Mouse (Mus musculus) myocyte (in vitro differentiated cells): ENCODE measurements around the gene Xylt1. TPM values are rescaled to one million over a fixed set of nuclear protein-coding genes. Genes with fewer than 3 reads are reported as not detected.

Source experiments
- H3K27me3 ChIP-seq: one replicate; pipeline ENCODE4 v1.6.1; 2011; ENCODE audit not compliant: control insufficient read depth, insufficient read depth, insufficient read length
- H3K36me3 ChIP-seq: one replicate; pipeline ENCODE4 v1.6.1; 2011; ENCODE audit not compliant: control insufficient read depth, insufficient read depth
- H3K4me2 ChIP-seq: one replicate; pipeline ENCODE4 v1.6.1; 2011; ENCODE audit warnings: low read depth, control low read depth
- H3K4me3 ChIP-seq: one replicate; pipeline ENCODE4 v1.5.1; 2011; ENCODE audit warnings: mild to moderate bottlenecking, control low read depth, moderate library complexity
- H3K79me2 ChIP-seq: one replicate; pipeline ENCODE4 v1.6.1; 2011; ENCODE audit not compliant: control insufficient read depth, insufficient read depth
- H3ac ChIP-seq: one replicate; pipeline ENCODE4 v1.6.1; 2011; ENCODE audit not compliant: control insufficient read depth, insufficient read length
- CEBPB ChIP-seq: IDR thresholded peaks from 2 replicates; pipeline ENCODE4 v1.6.1; 2011; ENCODE audit warnings: mild to moderate bottlenecking, moderate library complexity; ENCODE audit not compliant: poor library complexity, insufficient read depth, severe bottlenecking
- E2F4 ChIP-seq: IDR thresholded peaks from one replicate; pipeline ENCODE4 v1.6.1; 2011; ENCODE audit warnings: mild to moderate bottlenecking, control low read depth, moderate library complexity; ENCODE audit not compliant: insufficient read depth
- MAX ChIP-seq: IDR thresholded peaks from one replicate; pipeline ENCODE4 v1.6.1; 2011; ENCODE audit warnings: low read depth, mild to moderate bottlenecking, control low read depth
- MYOD1 ChIP-seq, 3 experiments: IDR thresholded peaks; one replicate each; pipeline ENCODE4 v1.6.1; 2011; ENCODE audit warnings: control low read depth in 2 of 3, low read depth in 2 of 3, mild to moderate bottlenecking in 2 of 3, moderate library complexity in 1 of 3; ENCODE audit not compliant: insufficient read length in 2 of 3, control insufficient read depth in 1 of 3
- MYOG ChIP-seq, 3 experiments: IDR thresholded peaks; one replicate each; pipeline ENCODE4 v1.6.1; 2011; ENCODE audit warnings: control low read depth in 2 of 3, low read depth in 2 of 3, mild to moderate bottlenecking in 2 of 3; ENCODE audit not compliant: insufficient read length in 2 of 3, control insufficient read depth in 1 of 3, insufficient read depth in 1 of 3
- POLR2A ChIP-seq: IDR thresholded peaks from one replicate; pipeline ENCODE4 v1.6.1; 2011; ENCODE audit warnings: low read depth, mild to moderate bottlenecking, control low read depth, moderate library complexity; ENCODE audit not compliant: insufficient read length
- POLR2AphosphoS2 ChIP-seq: IDR thresholded peaks from one replicate; pipeline ENCODE4 v1.6.1; 2011; ENCODE audit warnings: low read depth, control low read depth; ENCODE audit not compliant: insufficient read length
- REST ChIP-seq: IDR thresholded peaks from one replicate; pipeline ENCODE4 v1.6.1; 2011; ENCODE audit warnings: mild to moderate bottlenecking, control low read depth, moderate library complexity; ENCODE audit not compliant: insufficient read depth, insufficient read length
- SRF ChIP-seq: IDR thresholded peaks from one replicate; pipeline ENCODE4 v1.6.1; 2011; ENCODE audit warnings: low read depth; ENCODE audit not compliant: control insufficient read depth, insufficient read length
- TCF12 ChIP-seq: IDR thresholded peaks from one replicate; pipeline ENCODE4 v1.6.1; 2011; ENCODE audit warnings: mild to moderate bottlenecking, control low read depth; ENCODE audit not compliant: poor library complexity, insufficient read depth, severe bottlenecking
- TCF3 ChIP-seq: IDR thresholded peaks from one replicate; pipeline ENCODE4 v1.6.1; 2011; ENCODE audit warnings: low read depth, control low read depth; ENCODE audit not compliant: insufficient read length
- USF1 ChIP-seq: IDR thresholded peaks from one replicate; pipeline ENCODE4 v1.6.1; 2011; ENCODE audit warnings: low read depth, mild to moderate bottlenecking, control low read depth, moderate library complexity
- polyA plus RNA-seq: library from polyadenylated mRNA; unstranded; fragments of >200 nt; fragmentation: generic; extraction: Trizol; gene quantifications from one replicate; pipeline ENCODE4 v1.2.1, GENCODE M21; 2012; ENCODE audit warnings: missing spikeins

Xylt1 gene
- polyA plus RNA-seq, 1 experiment = not detected

- Histone ChIP-seq H3K4me3 (no peak overlapping the region), H3K36me3 (no peaks in the 10 kb centered on the region), H3K79me2 (no peaks in the 10 kb centered on the region), H3K27me3 (no peaks in the 10 kb centered on the region), H3ac (no peak overlapping the region), H3K4me2 (no peak overlapping the region)
- TF ChIP-seq SRF = no peak
- no peak for TF ChIP-seq MYOD1 (IDR thresholded peaks at IDR 0.05; ENCODE audit: control insufficient read depth in 1 of 3, insufficient read length in 2 of 3, low read depth in 2 of 3)
- no peak for TF ChIP-seq MAX
- no peak for TF ChIP-seq USF1
- TF ChIP-seq MYOG (IDR thresholded peaks at IDR 0.05; ENCODE audit: control insufficient read depth in 1 of 3, insufficient read depth in 1 of 3, insufficient read length in 2 of 3, low read depth in 2 of 3) = no peak
- no peak for TF ChIP-seq REST
- no peak for TF ChIP-seq TCF3
- no peak for TF ChIP-seq POLR2AphosphoS2
- no peak for TF ChIP-seq E2F4
- TF ChIP-seq POLR2A = no peak
- TF ChIP-seq TCF12 = no peak
- TF ChIP-seq CEBPB = no peak
Observed at GRCm38 (mm10) chr7:117388284-117388988, 7.7 kb downstream of the Xylt1 start.

DNA sequence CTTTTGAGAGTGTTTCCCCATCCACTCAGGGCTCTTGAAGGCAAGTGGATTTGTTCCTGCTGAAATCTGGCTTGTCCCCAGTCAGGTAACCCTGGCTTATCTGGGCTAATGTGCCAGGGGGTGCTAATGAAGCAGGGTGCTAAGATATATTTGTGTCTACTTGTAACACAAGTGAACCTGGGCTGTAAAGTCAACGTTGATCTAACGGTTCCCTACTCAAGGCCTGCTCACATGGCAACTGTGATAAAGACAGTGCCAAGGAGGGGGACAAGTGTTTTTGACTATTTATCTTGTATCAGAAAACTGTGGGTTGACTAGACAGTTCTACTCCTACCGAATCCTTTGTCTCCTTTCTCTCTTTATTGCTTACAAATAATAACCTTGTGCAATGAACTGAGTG is 8.3 kb downstream of the Xylt1 start:
- H3K4me3 ChIP-seq = no peak overlapping the region
- TF ChIP-seq TCF12 (no peak), CEBPB (no peak), REST (no peak), POLR2A (no peak), MYOG (IDR thresholded peaks at IDR 0.05; ENCODE audit: control insufficient read depth in 1 of 3, insufficient read depth in 1 of 3, insufficient read length in 2 of 3, low read depth in 2 of 3) (no peak), E2F4 (no peak), MYOD1 (IDR thresholded peaks at IDR 0.05; ENCODE audit: control insufficient read depth in 1 of 3, insufficient read length in 2 of 3, low read depth in 2 of 3) (no peak), USF1 (no peak), POLR2AphosphoS2 (no peak), TCF3 (no peak), SRF (no peak), MAX (no peak)
- H3K4me2 ChIP-seq = no peak overlapping the region
- no peaks in the 10 kb centered on the region for H3K27me3 ChIP-seq
- H3K79me2 ChIP-seq = no peaks in the 10 kb centered on the region
- H3K36me3 ChIP-seq = no peaks in the 10 kb centered on the region
- H3ac ChIP-seq = no peak overlapping the region

- Histone ChIP-seq H3K4me2 (no peak overlapping the region), H3K79me2 (no peaks in the 10 kb centered on the region), H3ac (no peak overlapping the region), H3K36me3 (no peaks in the 10 kb centered on the region), H3K4me3 (no peak overlapping the region), H3K27me3 (no peaks in the 10 kb centered on the region)
- TF ChIP-seq POLR2A = no peak
- TF ChIP-seq SRF = no peak
- no peak for TF ChIP-seq TCF3
- TF ChIP-seq USF1 = no peak
- no peak for TF ChIP-seq MAX
- TF ChIP-seq E2F4 = no peak
- TF ChIP-seq CEBPB = no peak
- TF ChIP-seq MYOG (IDR thresholded peaks at IDR 0.05; ENCODE audit: control insufficient read depth in 1 of 3, insufficient read depth in 1 of 3, insufficient read length in 2 of 3, low read depth in 2 of 3) = no peak
- no peak for TF ChIP-seq TCF12
- no peak for TF ChIP-seq MYOD1 (IDR thresholded peaks at IDR 0.05; ENCODE audit: control insufficient read depth in 1 of 3, insufficient read length in 2 of 3, low read depth in 2 of 3)
- no peak for TF ChIP-seq POLR2AphosphoS2
- no peak for TF ChIP-seq REST
Observed at GRCm38 (mm10) chr7:117392863-117393569, 12.2 kb downstream of the Xylt1 start.

- Histone ChIP-seq H3K4me2 (no peak overlapping the region), H3ac (no peak overlapping the region), H3K27me3 (no peaks in the 10 kb centered on the region), H3K4me3 (no peak overlapping the region), H3K79me2 (no peaks in the 10 kb centered on the region), H3K36me3 (no peaks in the 10 kb centered on the region)
- TF ChIP-seq POLR2AphosphoS2 = no peak
- no peak for TF ChIP-seq E2F4
- TF ChIP-seq CEBPB = no peak
- TF ChIP-seq REST = no peak
- TF ChIP-seq USF1 = no peak
- TF ChIP-seq MYOD1 (IDR thresholded peaks at IDR 0.05; ENCODE audit: control insufficient read depth in 1 of 3, insufficient read length in 2 of 3, low read depth in 2 of 3) = no peak
- no peak for TF ChIP-seq MAX
- TF ChIP-seq SRF = no peak
- TF ChIP-seq TCF12 = no peak
Observed at GRCm38 (mm10) chr7:117393976-117394375, 13.2 kb downstream of the Xylt1 start.
